Mouse (Mus musculus): Measurements from ENCODE around the gene Ldb3. TPM values are rescaled to one million over a fixed set of nuclear protein-coding genes. Genes with fewer than 3 reads are reported as not detected.

Gene Ldb3
- polyA plus RNA-seq, 1 experiment = not detected

DNA sequence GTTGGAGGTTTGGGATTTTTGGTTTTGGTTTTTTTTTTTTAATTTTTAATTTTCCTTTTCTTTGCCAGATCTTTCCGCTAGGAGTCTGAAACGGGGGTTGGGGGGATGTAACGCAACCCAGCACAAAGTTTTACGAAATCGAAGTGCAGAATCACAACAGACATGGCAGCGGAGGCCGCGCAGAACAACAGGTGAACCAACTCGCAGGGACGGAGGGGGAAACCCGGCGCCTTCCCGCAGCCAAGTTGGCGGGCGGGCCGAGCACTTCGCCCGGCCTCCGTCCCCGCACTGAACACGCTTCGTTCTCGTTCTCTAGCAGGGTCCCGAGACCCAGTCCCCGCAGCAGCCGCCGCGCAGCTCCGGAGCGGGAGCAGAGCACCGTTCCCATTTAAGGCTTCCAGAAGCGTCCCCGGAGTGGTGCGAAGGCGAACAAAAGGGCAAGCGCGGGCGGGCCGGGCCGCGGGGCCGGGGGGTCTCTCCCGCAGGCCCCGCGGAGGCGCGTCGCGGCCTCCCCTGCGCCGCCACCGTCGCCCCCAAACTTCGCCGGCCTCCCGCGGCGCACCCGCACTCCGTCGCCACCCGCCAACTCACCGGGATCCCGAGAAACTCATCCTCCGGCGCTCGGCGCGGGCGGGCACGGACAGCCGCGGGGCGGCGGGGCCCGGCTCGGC, 86.5 kb downstream of the Ldb3 start:
- Histone ChIP-seq H3K4me1 (ENCODE audit: control insufficient read depth) (peaks cover 11% of the 10 kb centered on the region), H3K27me3 (ENCODE audit: control insufficient read depth) (peaks cover 83% of the 10 kb centered on the region), H3K4me3 (replicated peaks) (peak overlapping the region; percentile 64), H3K36me3 (ENCODE audit: control insufficient read depth) (no peaks in the 10 kb centered on the region), H3K9me3 (ENCODE audit: control insufficient read depth, low read length) (peaks cover 2% of the 10 kb centered on the region; the same call in 1 of the 2 replicates)
- no peak for TF ChIP-seq GATA1 (IDR thresholded peaks at IDR 0.05; ENCODE audit: low read length)
- no peak for TF ChIP-seq TAL1 (IDR thresholded peaks at IDR 0.05; ENCODE audit: low read length)

- peaks cover 80% of the 10 kb centered on the region for H3K27me3 ChIP-seq (ENCODE audit: control insufficient read depth)
- peaks cover 11% of the 10 kb centered on the region for H3K4me1 ChIP-seq (ENCODE audit: control insufficient read depth)
- H3K4me3 ChIP-seq (replicated peaks) = peak overlapping the region; percentile 64
- H3K36me3 ChIP-seq (ENCODE audit: control insufficient read depth) = no peaks in the 10 kb centered on the region
- H3K9me3 ChIP-seq (ENCODE audit: control insufficient read depth, low read length) = peaks cover 2% of the 10 kb centered on the region; the same call in 1 of the 2 replicates
- TF ChIP-seq TAL1 (IDR thresholded peaks at IDR 0.05; ENCODE audit: low read length) (no peak), GATA1 (IDR thresholded peaks at IDR 0.05; ENCODE audit: low read length) (no peak)
Observed at GRCm38 (mm10) chr14:34501447-34501803, 87.1 kb downstream of the Ldb3 start.

- TF ChIP-seq TAL1 (IDR thresholded peaks at IDR 0.05; ENCODE audit: low read length) (no peak), GATA1 (IDR thresholded peaks at IDR 0.05; ENCODE audit: low read length) (no peak)
- H3K36me3 ChIP-seq (ENCODE audit: control insufficient read depth) = no peaks in the 10 kb centered on the region
- H3K9me3 ChIP-seq (ENCODE audit: control insufficient read depth, low read length) = peaks cover 2% of the 10 kb centered on the region; the same call in 1 of the 2 replicates
- H3K4me1 ChIP-seq (ENCODE audit: control insufficient read depth) = peaks cover 11% of the 10 kb centered on the region
- H3K4me3 ChIP-seq (replicated peaks) = no peak overlapping the region
- peaks cover 69% of the 10 kb centered on the region for H3K27me3 ChIP-seq (ENCODE audit: control insufficient read depth)
Observed at GRCm38 (mm10) chr14:34500309-34500708, 88.2 kb downstream of the Ldb3 start.

DNA sequence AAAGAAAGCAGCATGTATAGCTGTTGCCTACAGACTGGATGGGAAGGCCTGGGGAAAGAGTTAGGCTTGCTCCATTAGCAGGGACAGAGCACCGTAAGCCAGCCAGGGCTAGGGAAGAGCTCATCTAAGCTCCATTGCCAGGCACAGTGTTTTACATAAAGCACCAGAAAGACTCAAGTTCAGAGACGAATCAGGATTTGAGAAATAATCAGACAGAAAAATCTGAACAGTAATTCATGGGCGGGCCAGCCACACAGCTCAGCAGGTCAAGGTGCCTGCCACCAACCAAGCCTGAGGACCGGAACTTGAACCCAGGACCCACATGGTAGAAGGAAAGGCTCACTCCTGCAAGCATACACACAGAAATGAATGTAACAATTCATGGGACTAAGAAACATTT, 88.8 kb downstream of the Ldb3 start:
- Histone ChIP-seq H3K36me3 (ENCODE audit: control insufficient read depth) (no peaks in the 10 kb centered on the region), H3K27me3 (ENCODE audit: control insufficient read depth) (peaks cover 62% of the 10 kb centered on the region)

DNA sequence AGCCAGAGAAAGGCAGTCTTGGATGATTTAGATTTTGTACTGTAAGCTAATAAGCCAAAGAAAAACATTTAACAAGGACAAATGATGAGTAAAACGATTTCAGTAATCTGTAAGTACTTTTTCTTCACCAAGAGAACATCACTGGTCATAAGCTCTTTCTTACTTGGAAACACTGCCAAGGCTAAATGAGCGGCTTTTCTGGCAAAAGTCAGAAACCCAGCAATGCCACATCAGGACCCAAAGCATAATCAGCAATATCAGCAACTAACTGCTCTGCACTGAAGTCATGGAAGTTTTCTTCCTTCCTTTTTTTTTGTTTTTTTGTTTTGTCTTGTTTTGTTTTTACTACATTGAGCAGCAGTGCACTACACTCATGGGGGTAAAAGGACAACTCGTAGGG, 91.1 kb downstream of the Ldb3 start:
- Histone ChIP-seq H3K36me3 (ENCODE audit: control insufficient read depth) (no peaks in the 10 kb centered on the region), H3K4me3 (replicated peaks) (no peak overlapping the region), H3K4me1 (ENCODE audit: control insufficient read depth) (peaks cover 5% of the 10 kb centered on the region), H3K9me3 (ENCODE audit: control insufficient read depth, low read length) (peaks cover 2% of the 10 kb centered on the region; the same call in 1 of the 2 replicates), H3K27me3 (ENCODE audit: control insufficient read depth) (peaks cover 39% of the 10 kb centered on the region)
- TF ChIP-seq GATA1 (IDR thresholded peaks at IDR 0.05; ENCODE audit: low read length) (no peak), TAL1 (IDR thresholded peaks at IDR 0.05; ENCODE audit: low read length) (no peak)

More for the DNA sequence above, 88.8 kb downstream of the Ldb3 start:
- H3K4me3 ChIP-seq (replicated peaks) = no peak overlapping the region
- peaks cover 2% of the 10 kb centered on the region; the same call in 1 of the 2 replicates for H3K9me3 ChIP-seq (ENCODE audit: control insufficient read depth, low read length)
- peaks cover 11% of the 10 kb centered on the region for H3K4me1 ChIP-seq (ENCODE audit: control insufficient read depth)
- no peak for TF ChIP-seq GATA1 (IDR thresholded peaks at IDR 0.05; ENCODE audit: low read length)
- TF ChIP-seq TAL1 (IDR thresholded peaks at IDR 0.05; ENCODE audit: low read length) = no peak

DNA sequence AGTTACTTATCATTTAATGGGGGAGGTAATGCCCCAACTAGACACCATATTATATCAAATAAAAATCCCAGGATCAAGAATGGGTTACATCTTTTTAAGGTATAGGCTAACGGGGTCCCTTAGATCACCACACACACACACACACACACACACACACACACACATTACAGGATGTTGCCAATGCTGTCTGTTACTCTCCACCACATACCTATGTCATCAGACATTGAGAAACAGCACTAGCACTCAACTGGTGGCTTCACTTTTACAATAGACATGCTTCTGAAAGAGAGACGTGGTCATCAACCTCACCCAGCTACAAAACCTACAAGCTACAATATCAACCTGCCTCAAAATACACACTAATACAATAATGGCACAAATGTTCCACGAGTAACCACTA, 94.8 kb downstream of the Ldb3 start:
- Histone ChIP-seq H3K4me3 (replicated peaks) (no peak overlapping the region), H3K36me3 (ENCODE audit: control insufficient read depth) (no peaks in the 10 kb centered on the region), H3K4me1 (ENCODE audit: control insufficient read depth) (no peaks in the 10 kb centered on the region), H3K27me3 (ENCODE audit: control insufficient read depth) (peaks cover 4% of the 10 kb centered on the region; the same call in 1 of the 2 replicates), H3K9me3 (ENCODE audit: control insufficient read depth, low read length) (no peaks in the 10 kb centered on the region)
- TF ChIP-seq TAL1 (IDR thresholded peaks at IDR 0.05; ENCODE audit: low read length) (no peak), GATA1 (IDR thresholded peaks at IDR 0.05; ENCODE audit: low read length) (no peak)

DNA sequence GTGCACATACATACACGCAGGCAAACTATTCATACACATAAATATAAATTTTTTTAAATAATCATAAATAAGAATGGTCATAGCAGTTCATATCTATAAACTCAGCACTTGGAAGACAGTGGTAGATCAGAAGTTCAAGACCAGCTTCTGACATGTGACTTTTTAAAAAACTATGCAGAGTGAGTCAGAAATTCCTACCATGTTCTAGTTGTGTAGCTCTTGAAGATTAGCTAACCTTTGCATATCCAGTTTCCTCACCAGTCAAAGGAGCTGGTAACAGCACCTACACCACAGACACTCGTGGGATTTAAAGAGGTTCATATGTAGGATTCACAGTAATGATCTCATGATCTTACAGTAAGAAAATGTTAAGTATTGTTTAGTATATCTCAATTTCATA, 95.8 kb downstream of the Ldb3 start:
- H3K27me3 ChIP-seq (ENCODE audit: control insufficient read depth) = no peaks in the 10 kb centered on the region
- H3K36me3 ChIP-seq (ENCODE audit: control insufficient read depth) = no peaks in the 10 kb centered on the region
- H3K9me3 ChIP-seq (ENCODE audit: control insufficient read depth, low read length) = no peaks in the 10 kb centered on the region
- no peak for TF ChIP-seq GATA1 (IDR thresholded peaks at IDR 0.05; ENCODE audit: low read length)
- TF ChIP-seq TAL1 (IDR thresholded peaks at IDR 0.05; ENCODE audit: low read length) = no peak
- no peaks in the 10 kb centered on the region for H3K4me1 ChIP-seq (ENCODE audit: control insufficient read depth)
- H3K4me3 ChIP-seq (replicated peaks) = no peak overlapping the region

DNA sequence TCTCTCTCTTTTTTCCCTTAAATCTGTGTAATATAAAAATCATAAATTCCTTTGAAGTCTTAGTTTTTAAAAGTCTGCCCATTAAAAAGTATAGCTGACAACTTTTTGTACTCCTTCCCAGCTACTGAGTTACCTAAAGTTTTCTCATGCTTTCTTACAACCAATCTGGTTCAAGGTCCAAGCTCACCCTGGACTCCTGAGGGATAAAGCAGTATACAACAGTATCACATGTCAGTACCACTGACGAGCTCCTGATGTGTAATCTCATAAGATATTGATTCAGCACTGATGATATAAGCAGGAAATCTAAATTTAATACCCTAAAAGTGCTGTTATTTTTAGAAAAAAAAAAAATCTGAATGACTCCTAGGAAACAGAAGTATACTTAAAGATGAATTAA, 97.5 kb downstream of the Ldb3 start:
- H3K4me1 ChIP-seq (ENCODE audit: control insufficient read depth) = no peaks in the 10 kb centered on the region
- H3K27me3 ChIP-seq (ENCODE audit: control insufficient read depth) = no peaks in the 10 kb centered on the region
- H3K9me3 ChIP-seq (ENCODE audit: control insufficient read depth, low read length) = no peaks in the 10 kb centered on the region
- no peak overlapping the region for H3K4me3 ChIP-seq (replicated peaks)
- no peak for TF ChIP-seq GATA1 (IDR thresholded peaks at IDR 0.05; ENCODE audit: low read length)
- no peak for TF ChIP-seq TAL1 (IDR thresholded peaks at IDR 0.05; ENCODE audit: low read length)
- H3K36me3 ChIP-seq (ENCODE audit: control insufficient read depth) = no peaks in the 10 kb centered on the region

- Histone ChIP-seq H3K4me1 (ENCODE audit: control insufficient read depth) (no peaks in the 10 kb centered on the region), H3K36me3 (ENCODE audit: control insufficient read depth) (no peaks in the 10 kb centered on the region), H3K9me3 (ENCODE audit: control insufficient read depth, low read length) (no peaks in the 10 kb centered on the region), H3K4me3 (replicated peaks) (no peak overlapping the region), H3K27me3 (ENCODE audit: control insufficient read depth) (no peaks in the 10 kb centered on the region)
- TF ChIP-seq TAL1 (IDR thresholded peaks at IDR 0.05; ENCODE audit: low read length) (no peak), GATA1 (IDR thresholded peaks at IDR 0.05; ENCODE audit: low read length) (no peak)
Observed at GRCm38 (mm10) chr14:34489928-34490327, 98.6 kb downstream of the Ldb3 start.

Measured in erythroblast, embryonic 14.5 days (primary cell).